Mouse (Mus musculus): ENCODE results near the gene AF067061.
"Not testable (repeated sequence)": the region's sequence is repeated elsewhere in the genome, so short reads cannot be mapped to it uniquely, and the experiment has no call there.

The AF067061 gene

GRCm38 (mm10) chr13:120262870-120263269, at the start of gene AF067061:
TSS of gene AF067061 (plus strand) at chr13:120263114.
- not testable (repeated sequence) for DNase-seq (ENCODE audit: low read depth, low spot score)

- DNase-seq (ENCODE audit: low read depth, low spot score) = not testable (repeated sequence)
Measured at GRCm38 (mm10) chr13:120215847-120216246, 47.1 kb upstream of the AF067061 start, which contains the start of gene Gm21762. TSS of gene Gm21762 (minus strand) at chr13:120215947.

GRCm38 (mm10) chr13:120220922-120221321, 42.0 kb upstream of the AF067061 start:
- not testable (repeated sequence) for DNase-seq (ENCODE audit: low read depth, low spot score)

GRCm38 (mm10) chr13:120223012-120223659, 39.8 kb upstream of the AF067061 start:
- DNase-seq (ENCODE audit: low read depth, low spot score) = not testable (repeated sequence)

GRCm38 (mm10) chr13:120231798-120232197, 31.1 kb upstream of the AF067061 start:
- DNase-seq (ENCODE audit: low read depth, low spot score) = not testable (repeated sequence)

GRCm38 (mm10) chr13:120232447-120233049, 30.4 kb upstream of the AF067061 start:
- DNase-seq (ENCODE audit: low read depth, low spot score) = not testable (repeated sequence)

- DNase-seq (ENCODE audit: low read depth, low spot score) = not testable (repeated sequence)
Measured at GRCm38 (mm10) chr13:120238811-120239210, 24.1 kb upstream of the AF067061 start, which contains the start of gene Gm21731. TSS of gene Gm21731 (plus strand) at chr13:120239111.

- DNase-seq (ENCODE audit: low read depth, low spot score) = not testable (repeated sequence)
Measured at GRCm38 (mm10) chr13:120251208-120251924, 11.5 kb upstream of the AF067061 start.

- not testable (repeated sequence) for DNase-seq (ENCODE audit: low read depth, low spot score)
Measured at GRCm38 (mm10) chr13:120258817-120259658, 3.9 kb upstream of the AF067061 start.

GRCm38 (mm10) chr13:120259718-120260117, 3.2 kb upstream of the AF067061 start:
- DNase-seq (ENCODE audit: low read depth, low spot score) = peak; percentile 1

- not testable (repeated sequence) for DNase-seq (ENCODE audit: low read depth, low spot score)
Measured at GRCm38 (mm10) chr13:120277837-120278236, 14.9 kb downstream of the AF067061 start.

GRCm38 (mm10) chr13:120278784-120279183, 15.9 kb downstream of the AF067061 start:
- DNase-seq (ENCODE audit: low read depth, low spot score) = no peak

GRCm38 (mm10) chr13:120299324-120299894, 36.5 kb downstream of the AF067061 start:
- peak; percentile 7 for DNase-seq (ENCODE audit: low read depth, low spot score)

- DNase-seq (ENCODE audit: low read depth, low spot score) = peak; percentile 18
Measured at GRCm38 (mm10) chr13:120299991-120300442, 37.1 kb downstream of the AF067061 start, which contains the start of gene BC147527. TSS of gene BC147527 (plus strand) at chr13:120300392.

- no peak for DNase-seq (ENCODE audit: low read depth, low spot score)
Measured at GRCm38 (mm10) chr13:120300853-120301252, 37.9 kb downstream of the AF067061 start.

- no peak for DNase-seq (ENCODE audit: low read depth, low spot score)
Measured at GRCm38 (mm10) chr13:120310749-120311148, 47.8 kb downstream of the AF067061 start.

- DNase-seq (ENCODE audit: low read depth, low spot score) = peak; percentile 6
Measured at GRCm38 (mm10) chr13:120313584-120313983, 50.7 kb downstream of the AF067061 start.
